Mouse (Mus musculus) forebrain, postnatal 0 days (tissue): ENCODE measurements around the gene Zfp28. TPM values are rescaled to one million over a fixed set of nuclear protein-coding genes. Genes with fewer than 3 reads are reported as not detected.

ENCODE experiments used
- ATAC-seq: fragments of 200-750 bp; cut with Nextera tagmentation; 2 replicates; pipeline ENCODE4 v1.8.0; 2017; ENCODE audit warnings: mild to moderate bottlenecking, moderate library complexity
- DNase-seq: peaks from one replicate; pipeline ENCODE4 v3.0.0-alpha.2; 2015
- H3K27ac ChIP-seq: fragments of 300-500 bp; sonication (generic); 2 replicates; pipeline ENCODE4 v1.5.1; 2014; ENCODE audit warnings: low read depth, mild to moderate bottlenecking, antibody characterized with exemption, low read length, moderate library complexity, mixed read lengths
- H3K27me3 ChIP-seq: fragments of 300-500 bp; sonication (generic); 2 replicates; pipeline ENCODE4 v1.6.1; 2014; ENCODE audit warnings: mild to moderate bottlenecking, low read length, mixed read lengths; ENCODE audit not compliant: insufficient read depth
- H3K36me3 ChIP-seq: fragments of 300-500 bp; sonication (generic); 2 replicates; pipeline ENCODE4 v1.6.1; 2014; ENCODE audit warnings: mild to moderate bottlenecking, moderate library complexity; ENCODE audit not compliant: insufficient read depth
- H3K4me1 ChIP-seq: fragments of 300-500 bp; sonication (generic); 2 replicates; pipeline ENCODE4 v1.6.1; 2014; ENCODE audit warnings: antibody characterized with exemption; ENCODE audit not compliant: insufficient read depth
- H3K4me2 ChIP-seq: fragments of 300-500 bp; sonication (generic); 2 replicates; pipeline ENCODE4 v1.6.1; 2014; ENCODE audit warnings: low read depth, mild to moderate bottlenecking, moderate library complexity
- H3K4me3 ChIP-seq: fragments of 300-500 bp; sonication (generic); 2 replicates; pipeline ENCODE4 v1.5.1; 2014; ENCODE audit warnings: low read depth, low read length, mixed read lengths
- H3K9ac ChIP-seq: fragments of 300-500 bp; sonication (generic); 2 replicates; pipeline ENCODE4 v1.6.1; 2014; ENCODE audit warnings: mild to moderate bottlenecking
- H3K9me3 ChIP-seq: fragments of 300-500 bp; sonication (generic); 2 replicates; pipeline ENCODE4 v1.6.1; 2016; ENCODE audit warnings: low read length
- CTCF ChIP-seq: sonication (generic); IDR thresholded peaks from 2 replicates; pipeline ENCODE4 v1.5.1; 2016; ENCODE audit warnings: antibody characterized with exemption, control low read depth, low read depth
- WGBS: fragments of 180-500 bp; shearing (Covaris S2); extraction: QIAGEN DNeasy Blood & Tissue Kit; methylation state at CpG from one replicate; pipeline ENCODE4 v1.1.7; 2014; 5-methylcytosine and 5-hydroxymethylcytosine counted together
- polyA plus RNA-seq: library from polyadenylated mRNA; unstranded; fragments of >200 nt; fragmentation: Nextera tagmentation; extraction: Ambion mirVana; gene quantifications from 2 replicates; pipeline ENCODE4 v1.2.1, GENCODE M21; 2015
- total RNA-seq: library from RNA; depleted of rRNA; stranded (reverse); fragments of >200 nt; gene quantifications from 2 replicates; pipeline ENCODE4 v1.2.3, GENCODE M21; 2014

Zfp28 gene
- total and polyA plus RNA-seq, 2 experiments from 2014 or later = 19.8 to 27.4 TPM

DNA sequence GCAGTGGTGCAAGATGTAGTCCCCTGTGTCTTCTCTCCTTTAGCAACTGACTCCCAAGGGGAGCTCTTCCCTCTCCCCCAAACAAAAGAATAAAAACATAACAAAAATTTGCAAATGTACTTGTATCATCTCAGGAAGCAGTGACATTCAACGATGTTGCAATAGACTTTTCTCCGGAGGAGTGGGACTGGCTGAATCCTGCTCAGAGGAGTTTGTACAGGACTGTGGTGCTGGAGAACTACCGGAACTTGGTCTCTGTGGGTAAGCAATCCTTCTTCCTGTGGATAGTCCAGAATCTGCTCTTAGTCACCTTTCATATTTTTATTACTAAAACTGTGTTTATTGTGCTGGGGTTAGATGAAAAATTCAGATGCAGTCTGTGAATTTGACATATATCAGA, 10.1 kb upstream of the Zfp28 start:
- Histone ChIP-seq H3K36me3 (peaks cover 7% of the 10 kb centered on the region; the same call in 1 of the 2 replicates), H3K4me3 (no peak overlapping the region), H3K4me2 (no peak overlapping the region), H3K9me3 (no peaks in the 10 kb centered on the region), H3K4me1 (no peaks in the 10 kb centered on the region), H3K9ac (no peak overlapping the region), H3K27me3 (no peaks in the 10 kb centered on the region), H3K27ac (no peak overlapping the region)
- 92% methylated on average over 3 of the region's 3 CpGs for WGBS
- DNase-seq (no peak), ATAC-seq (no peak)
- TF ChIP-seq CTCF = no peak

DNA sequence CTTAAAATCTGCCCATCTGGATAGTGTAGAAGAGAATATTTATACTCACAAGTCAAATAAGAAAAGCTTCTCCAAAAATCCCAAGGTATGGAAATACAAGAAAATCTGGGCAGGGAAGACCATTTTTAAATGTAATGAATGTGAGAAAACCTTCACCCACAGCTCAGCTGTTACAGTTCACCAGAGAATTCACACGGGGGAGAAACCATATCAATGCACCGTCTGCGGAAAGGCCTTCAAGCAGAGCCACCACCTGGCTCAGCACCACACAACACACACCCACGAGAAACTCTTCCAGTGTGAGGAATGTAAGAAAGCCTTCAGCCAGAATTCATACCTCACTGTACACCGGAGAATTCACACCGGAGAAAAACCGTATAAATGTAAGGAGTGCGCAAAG, 4.7 kb upstream of the Zfp28 start:
- ATAC-seq (no peak), DNase-seq (no peak)
- no peak overlapping the region for H3K4me2 ChIP-seq
- no peak for TF ChIP-seq CTCF
- no peak overlapping the region for H3K9ac ChIP-seq
- no peaks in the 10 kb centered on the region for H3K27me3 ChIP-seq
- H3K36me3 ChIP-seq = peaks cover 10% of the 10 kb centered on the region
- no peak overlapping the region for H3K4me3 ChIP-seq
- H3K27ac ChIP-seq = no peak overlapping the region
- H3K9me3 ChIP-seq = no peaks in the 10 kb centered on the region
- 88% methylated on average over 8 of the region's 8 CpGs for WGBS
- peaks cover 1% of the 10 kb centered on the region; the same call in 1 of the 2 replicates for H3K4me1 ChIP-seq

DNA sequence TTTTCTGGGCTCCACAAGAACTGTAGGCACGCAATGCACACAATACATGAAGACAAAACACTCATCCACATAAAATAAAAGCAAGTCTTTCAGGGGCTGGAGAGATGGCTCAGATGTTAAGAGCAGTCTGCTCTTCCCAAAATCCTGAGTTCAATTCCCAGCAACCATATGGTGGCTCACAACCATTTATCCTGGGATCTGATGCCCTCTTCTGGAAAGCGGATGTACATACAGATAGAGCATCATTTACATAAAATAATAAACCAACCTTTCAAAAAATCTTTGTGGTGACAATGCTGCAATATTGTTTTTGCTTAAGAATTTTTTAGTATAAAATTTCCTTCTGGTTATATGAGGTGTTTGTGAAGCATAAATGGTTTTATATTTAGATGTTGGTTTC, 1.7 kb upstream of the Zfp28 start:
- WGBS = 88% methylated on average over 2 of the region's 2 CpGs
- H3K36me3 ChIP-seq = peaks cover 14% of the 10 kb centered on the region

DNA sequence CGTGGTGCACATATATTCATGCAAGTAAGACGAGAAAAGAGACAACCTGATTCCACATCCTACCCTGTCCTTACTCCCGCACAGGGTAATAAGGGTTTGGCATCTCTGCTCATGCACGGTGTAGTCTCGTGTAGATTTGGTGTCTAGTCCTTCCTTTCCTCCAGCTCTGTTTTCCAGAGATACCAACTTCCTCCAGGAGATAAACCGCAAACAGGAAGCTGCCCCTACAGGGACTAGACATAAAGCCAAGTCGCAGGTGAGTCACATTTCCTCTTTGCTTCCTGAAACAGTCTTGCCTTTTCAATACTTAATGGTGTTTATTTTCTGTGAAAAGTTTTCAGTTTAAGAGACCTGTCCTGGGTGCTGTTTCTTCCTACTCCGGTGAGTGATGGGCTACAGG, 916 bp downstream of the Zfp28 start:
- H3K27me3 ChIP-seq = no peaks in the 10 kb centered on the region
- H3K9ac ChIP-seq = peak overlapping the region; percentile 87; the same call in 1 of the 2 replicates
- peaks cover 13% of the 10 kb centered on the region for H3K4me1 ChIP-seq
- WGBS = 77% methylated on average over 8 of the region's 8 CpGs
- no peak for DNase-seq
- peak overlapping the region; percentile 73 for H3K4me3 ChIP-seq
- H3K27ac ChIP-seq = no peak overlapping the region
- peak overlapping the region; percentile 88 for H3K4me2 ChIP-seq
- peaks cover 13% of the 10 kb centered on the region for H3K36me3 ChIP-seq
- H3K9me3 ChIP-seq = no peaks in the 10 kb centered on the region
- ATAC-seq = no peak
- no peak for TF ChIP-seq CTCF

More for the DNA sequence above, 1.7 kb upstream of the Zfp28 start:
- no peak overlapping the region for H3K27ac ChIP-seq
- H3K4me1 ChIP-seq = peaks cover 13% of the 10 kb centered on the region
- DNase-seq (no peak), ATAC-seq (no peak)
- no peak overlapping the region for H3K4me2 ChIP-seq
- no peak overlapping the region for H3K4me3 ChIP-seq
- H3K27me3 ChIP-seq = no peaks in the 10 kb centered on the region
- no peak for TF ChIP-seq CTCF
- H3K9me3 ChIP-seq = no peaks in the 10 kb centered on the region
- no peak overlapping the region for H3K9ac ChIP-seq

DNA sequence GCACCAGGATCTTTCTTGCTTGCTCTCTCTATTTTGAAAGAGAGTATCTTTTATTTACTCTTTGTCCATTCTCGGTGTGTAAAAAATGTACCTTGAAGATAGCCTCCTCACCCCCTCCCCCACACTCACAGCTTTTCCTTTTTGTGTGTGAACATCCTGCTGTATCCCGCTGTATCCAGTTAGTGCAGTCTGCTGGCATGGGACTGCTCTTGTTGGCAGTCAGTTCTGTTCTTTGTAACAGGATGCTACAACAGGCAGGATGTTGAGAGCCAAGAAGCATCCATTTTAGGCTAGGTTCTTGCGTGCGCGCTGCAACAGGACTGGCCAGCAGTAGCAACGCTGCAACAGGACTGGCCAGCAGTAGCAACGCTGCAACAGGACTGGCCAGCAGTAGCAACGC, 3.9 kb downstream of the Zfp28 start:
- ATAC-seq (no peak), DNase-seq (peak; percentile 14)
- H3K27me3 ChIP-seq = no peaks in the 10 kb centered on the region
- 84% methylated on average over 8 of the region's 8 CpGs for WGBS
- H3K36me3 ChIP-seq = peaks cover 36% of the 10 kb centered on the region
- no peak for TF ChIP-seq CTCF
- H3K9me3 ChIP-seq = no peaks in the 10 kb centered on the region
- no peak overlapping the region for H3K9ac ChIP-seq
- no peak overlapping the region for H3K27ac ChIP-seq
- no peak overlapping the region for H3K4me3 ChIP-seq
- H3K4me1 ChIP-seq = peaks cover 13% of the 10 kb centered on the region
- no peak overlapping the region for H3K4me2 ChIP-seq

DNA sequence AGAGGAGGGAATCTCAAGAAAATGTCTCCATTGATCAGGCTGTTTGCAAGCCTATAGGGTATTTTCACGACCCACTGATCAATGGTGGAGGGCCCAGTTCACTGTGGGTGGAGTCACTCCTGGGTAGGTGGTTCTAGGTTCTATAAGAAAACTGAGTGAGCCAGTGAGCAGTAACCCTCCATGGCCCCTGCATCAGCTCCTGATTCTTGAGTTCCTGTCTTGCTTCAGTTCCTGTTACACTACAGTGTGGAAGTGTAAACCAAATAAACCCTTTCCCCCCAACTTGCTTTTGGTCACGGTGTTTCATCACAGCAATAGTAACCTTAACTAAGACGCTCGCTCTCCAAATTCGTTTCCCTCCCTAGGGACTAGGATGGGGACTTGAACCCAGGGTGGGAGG, 5.9 kb downstream of the Zfp28 start:
- ATAC-seq (no peak), DNase-seq (no peak)
- Histone ChIP-seq H3K27ac (no peak overlapping the region), H3K4me2 (no peak overlapping the region), H3K4me1 (peaks cover 7% of the 10 kb centered on the region), H3K9me3 (no peaks in the 10 kb centered on the region), H3K36me3 (peaks cover 49% of the 10 kb centered on the region), H3K27me3 (no peaks in the 10 kb centered on the region), H3K9ac (no peak overlapping the region), H3K4me3 (no peak overlapping the region)
- 85% methylated on average over 5 of the region's 5 CpGs for WGBS
- TF ChIP-seq CTCF = no peak

DNA sequence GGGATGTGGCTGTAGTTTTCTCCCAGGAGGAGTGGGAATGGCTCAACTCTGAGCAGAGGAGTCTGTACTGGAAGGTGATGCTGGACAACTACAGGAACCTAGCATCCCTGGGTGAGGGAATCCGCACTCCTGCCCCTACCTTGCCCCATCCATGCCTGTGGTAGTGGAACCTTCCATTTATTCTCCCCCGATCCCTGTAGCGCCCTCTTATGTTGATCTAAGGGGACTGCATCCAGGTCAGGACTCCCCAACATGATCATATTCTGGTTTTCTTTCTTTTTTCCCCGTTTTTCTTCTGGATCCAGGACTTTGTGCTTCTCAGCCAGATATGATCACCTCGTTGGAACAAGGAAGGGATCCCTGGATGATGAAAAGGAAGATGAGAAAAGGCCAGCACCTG, 6.4 kb downstream of the Zfp28 start:
- no peaks in the 10 kb centered on the region for H3K27me3 ChIP-seq
- DNase-seq = no peak
- H3K9ac ChIP-seq = no peak overlapping the region
- WGBS = 76% methylated on average over 5 of the region's 5 CpGs
- H3K9me3 ChIP-seq = no peaks in the 10 kb centered on the region
- H3K4me2 ChIP-seq = no peak overlapping the region
- 0 out of 2 replicates have a peak, but pooled peaks have one; percentile 3 for TF ChIP-seq CTCF
- H3K36me3 ChIP-seq = peaks cover 52% of the 10 kb centered on the region
- H3K4me1 ChIP-seq = peaks cover 2% of the 10 kb centered on the region; the same call in 1 of the 2 replicates
- no peak overlapping the region for H3K27ac ChIP-seq
- no peak for ATAC-seq
- no peak overlapping the region for H3K4me3 ChIP-seq
